Mouse (Mus musculus) left cerebral cortex, postnatal 25 days (tissue): Measurements from ENCODE around the gene Tmem160. TPM values are rescaled to one million over a fixed set of nuclear protein-coding genes. Genes with fewer than 3 reads are reported as not detected.

ENCODE experiments used
- DNase-seq, 2 experiments: peaks; one replicate each; pipeline ENCODE4 v3.0.0; 2022; ENCODE audit warnings: low spot score in 2 of 2, mixed read lengths in 1 of 2
- intact Hi-C: fragments of 180-260 bp; cut with DNase I; formaldehyde crosslinking; loops from one replicate; pipeline ENCODE4 v1.15.1; 2025
- total RNA-seq, 2 experiments: library from RNA; stranded (reverse); gene quantifications; 2 replicates each; pipeline ENCODE4 v1.2.3; 2021

Tmem160 gene
- 10 to 100 TPM; 66.5 to 80.1 TPM for total RNA-seq

DNA sequence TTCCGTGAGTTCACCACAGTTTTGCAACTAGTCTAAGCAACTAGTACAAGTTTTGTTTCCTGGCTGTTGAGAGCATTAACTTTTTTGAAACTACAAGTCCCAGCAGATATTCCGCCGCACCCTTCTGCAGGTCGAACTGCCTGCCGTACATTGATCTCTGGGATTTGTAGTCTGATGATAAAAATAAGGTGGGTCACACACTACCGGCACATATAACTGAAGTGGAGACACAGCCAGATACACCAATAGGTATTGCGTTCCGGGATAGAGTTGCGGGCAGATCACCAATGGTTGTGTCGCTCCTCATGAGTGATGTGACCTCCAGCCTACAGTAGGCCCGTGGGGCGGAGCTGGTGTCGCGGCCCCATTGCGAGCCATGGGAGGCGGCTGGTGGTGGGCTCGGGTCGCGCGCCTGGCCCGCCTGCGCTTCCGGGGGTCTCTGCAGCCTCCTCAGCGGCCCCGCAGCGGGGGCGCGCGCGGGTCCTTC, at the start of gene Tmem160:
Gene Tmem160 (plus strand): TSS at position 193 of the 487 bp plus-strand sequence.
- peak; percentile 89 to 98 for DNase-seq
- intact Hi-C loops = no loop called here

DNA sequence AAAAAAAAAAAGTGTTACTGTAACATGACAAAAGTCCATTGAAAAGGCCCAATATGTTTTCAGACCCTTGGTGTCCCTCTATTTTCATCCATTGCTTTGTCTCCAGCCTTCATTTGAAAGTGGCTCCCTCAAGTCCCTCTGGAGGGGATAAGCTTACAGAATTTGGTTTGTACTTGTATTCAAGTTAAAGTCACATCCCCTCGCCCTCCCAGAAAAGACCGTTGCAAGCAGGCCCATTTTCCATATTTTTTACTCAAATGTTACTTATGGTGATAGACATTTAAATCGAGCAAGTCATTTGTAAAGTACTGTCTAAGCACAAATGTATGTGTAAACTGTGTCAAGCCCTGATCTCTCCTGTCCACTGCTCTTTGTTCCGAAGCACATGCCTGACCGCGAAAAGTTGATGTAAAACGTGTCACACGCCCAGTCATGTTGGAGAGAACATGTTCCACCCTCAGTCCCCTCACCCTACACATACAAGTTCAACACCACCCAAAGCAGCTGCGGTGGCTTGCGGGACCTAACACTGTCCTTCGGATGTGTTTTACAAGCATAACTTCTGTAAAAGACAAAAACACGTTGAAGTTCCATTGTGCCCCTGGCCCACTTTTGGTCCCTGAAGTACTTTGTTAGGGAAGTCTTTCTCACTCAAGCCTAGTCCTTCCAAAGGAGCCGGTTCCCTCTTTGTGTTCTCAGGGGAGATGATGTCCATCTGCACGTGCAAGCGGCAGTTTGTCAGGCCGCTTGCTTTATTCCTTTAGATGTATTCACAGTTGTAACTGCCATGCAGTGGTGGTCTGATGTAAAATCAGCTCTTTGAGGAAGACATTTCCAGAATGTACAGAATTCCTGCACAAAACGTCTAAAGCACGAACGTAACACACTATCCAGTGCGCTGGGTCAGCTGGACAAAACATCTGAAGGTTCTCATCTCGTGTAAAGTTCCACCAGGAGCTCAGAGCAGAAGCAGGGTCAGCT, 49.3 kb upstream of the Tmem160 start:
- peak; percentile 8 to 19 for DNase-seq
- intact Hi-C loops = loop anchor here (5.0 kb wide), 1 partner anchor 414 kb away; the partner anchor contains the start of genes Fkrp and Strn4

DNA sequence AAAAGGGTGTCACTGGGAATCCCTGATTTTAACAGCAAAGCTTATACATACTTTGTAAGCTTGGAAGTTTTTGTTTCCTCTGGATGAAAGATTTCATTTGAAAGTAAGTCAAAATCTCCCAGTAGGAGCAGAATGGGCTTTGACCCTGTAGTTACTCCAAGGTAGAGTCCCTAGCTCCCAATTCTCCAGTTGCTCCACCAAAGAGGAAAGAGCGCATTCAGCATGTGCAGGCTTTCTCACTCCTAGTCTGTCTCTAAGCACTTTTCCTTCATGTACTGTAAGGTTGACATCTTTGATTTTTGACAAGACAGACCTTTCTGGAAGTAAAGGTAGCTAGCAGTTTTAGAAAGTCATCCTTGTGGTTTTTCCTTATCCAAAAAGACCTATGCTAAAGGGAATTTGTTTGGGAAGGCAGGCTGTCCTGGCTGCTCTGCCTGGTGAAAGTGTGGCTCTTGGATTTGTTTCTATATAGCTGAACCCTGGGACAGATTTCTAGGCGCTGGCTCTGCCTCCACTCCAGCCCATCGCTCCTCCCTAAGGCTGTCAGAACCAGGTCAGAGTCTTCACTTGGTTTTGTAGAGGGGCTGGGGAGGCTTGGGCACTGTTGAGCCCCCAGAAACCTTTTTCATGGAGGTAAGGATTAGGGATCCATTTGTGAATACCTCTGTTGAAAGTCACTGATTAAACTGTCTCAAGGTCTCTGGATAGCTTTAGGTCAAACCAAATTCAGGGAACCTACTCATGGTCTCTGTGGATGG, 48.1 kb upstream of the Tmem160 start:
- intact Hi-C loops = loop anchor here (5.0 kb wide), 1 partner anchor 413 kb away; the partner anchor contains the start of genes Fkrp and Strn4
- DNase-seq = no peak

DNA sequence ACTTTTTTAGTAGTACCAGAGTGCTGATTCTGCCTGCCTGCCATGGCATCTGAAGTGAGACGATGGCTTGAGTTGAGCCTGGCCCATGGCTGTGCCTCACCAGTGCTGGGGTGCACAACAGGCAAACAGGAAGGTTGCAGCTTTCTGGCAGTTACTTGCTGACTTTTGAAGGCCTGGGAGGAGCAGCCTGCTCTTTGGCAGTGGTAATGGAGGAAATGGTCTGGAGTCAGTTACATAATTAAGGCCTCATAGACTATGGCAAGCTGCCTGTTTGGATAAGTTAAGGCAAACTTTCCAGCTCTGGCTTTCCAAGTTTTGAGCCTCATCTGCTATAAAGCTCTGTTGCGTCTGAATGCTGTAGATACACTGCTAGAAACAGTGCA, 47.5 kb upstream of the Tmem160 start:
- intact Hi-C loops = no loop called here
- peak in 1 of 2 experiments; percentile 27 for DNase-seq

DNA sequence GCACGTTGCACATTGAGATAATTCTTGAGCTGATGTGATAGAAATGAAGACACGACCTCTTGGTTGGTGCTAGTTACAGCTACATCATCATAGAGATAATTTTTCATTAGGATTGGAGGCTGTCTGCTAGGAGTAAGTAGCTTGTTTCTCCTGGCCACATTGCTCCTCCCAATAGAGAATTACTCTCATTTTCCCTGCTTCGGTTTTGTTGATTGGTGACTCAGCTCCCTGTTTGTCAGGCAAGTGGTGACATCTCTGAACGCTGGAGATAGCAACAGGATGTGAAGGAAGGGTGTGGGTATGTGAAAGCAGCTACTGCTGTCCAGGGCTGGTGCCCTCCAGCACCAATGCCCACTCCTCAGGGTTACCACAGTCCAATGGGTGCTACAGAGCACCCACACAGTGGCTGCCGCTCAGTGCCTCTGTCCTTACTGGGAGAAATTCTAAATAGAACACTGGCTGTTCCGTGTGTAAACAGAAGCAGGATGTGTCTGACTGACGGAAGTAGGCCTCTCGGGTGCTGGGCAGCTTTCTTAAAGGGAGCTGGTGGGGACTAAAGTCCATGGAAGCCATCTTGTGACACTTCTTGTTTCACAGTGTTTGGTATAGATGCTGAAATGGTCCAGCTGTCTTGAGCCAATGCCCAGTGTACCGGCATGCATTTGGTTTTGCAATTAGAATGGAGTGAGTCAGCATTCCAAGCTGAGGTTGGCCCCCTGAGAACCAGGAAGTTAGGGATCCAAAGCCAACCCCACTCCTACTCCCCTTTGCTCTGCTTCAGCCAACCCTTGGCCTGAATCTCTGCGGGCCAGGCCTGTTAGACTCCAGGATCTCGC, 46.8 kb upstream of the Tmem160 start:
- intact Hi-C loops = no loop called here
- DNase-seq = peak; percentile 49 to 64

DNA sequence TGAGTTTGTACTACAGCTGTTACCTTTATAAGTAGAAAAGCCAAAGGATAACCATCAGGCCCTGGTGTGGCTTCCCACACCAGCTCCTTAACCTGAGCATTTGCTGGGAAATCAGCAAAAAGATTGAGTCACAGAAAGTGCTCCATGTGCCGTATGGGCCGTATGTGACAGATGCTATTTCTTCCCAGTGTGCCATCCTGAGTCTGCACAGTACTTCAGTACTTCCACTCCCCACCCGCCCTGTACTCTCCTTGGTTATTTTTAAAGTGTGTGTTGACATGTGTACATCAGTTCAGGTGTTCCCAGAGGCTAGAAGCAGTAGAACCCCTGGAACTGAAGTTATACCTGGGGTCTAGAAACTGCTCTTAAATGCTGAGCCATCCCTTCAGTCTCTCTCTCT, 45.6 kb upstream of the Tmem160 start:
- intact Hi-C loops = no loop called here
- DNase-seq = peak in 1 of 2 experiments; percentile 19

DNA sequence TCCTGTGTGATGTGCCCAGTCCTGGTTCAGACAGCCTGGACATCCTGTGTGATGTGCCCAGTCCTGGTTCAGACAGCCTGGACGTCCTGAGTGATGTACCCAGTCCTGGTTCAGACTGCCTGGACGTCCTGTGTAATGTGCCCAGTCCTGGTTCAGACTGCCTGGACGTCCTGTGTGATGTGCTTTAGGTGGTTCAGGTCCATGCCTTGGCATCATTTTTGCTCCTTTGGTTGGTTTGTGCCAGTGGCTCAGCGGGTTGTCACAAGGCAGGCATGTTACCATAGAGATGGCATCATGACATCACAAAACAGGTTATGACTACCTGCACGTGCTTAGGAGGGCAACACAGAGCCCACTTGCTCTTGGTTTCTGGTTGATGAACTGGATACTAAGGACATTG, 41.5 kb upstream of the Tmem160 start:
- intact Hi-C loops = no loop called here
- DNase-seq = no peak

DNA sequence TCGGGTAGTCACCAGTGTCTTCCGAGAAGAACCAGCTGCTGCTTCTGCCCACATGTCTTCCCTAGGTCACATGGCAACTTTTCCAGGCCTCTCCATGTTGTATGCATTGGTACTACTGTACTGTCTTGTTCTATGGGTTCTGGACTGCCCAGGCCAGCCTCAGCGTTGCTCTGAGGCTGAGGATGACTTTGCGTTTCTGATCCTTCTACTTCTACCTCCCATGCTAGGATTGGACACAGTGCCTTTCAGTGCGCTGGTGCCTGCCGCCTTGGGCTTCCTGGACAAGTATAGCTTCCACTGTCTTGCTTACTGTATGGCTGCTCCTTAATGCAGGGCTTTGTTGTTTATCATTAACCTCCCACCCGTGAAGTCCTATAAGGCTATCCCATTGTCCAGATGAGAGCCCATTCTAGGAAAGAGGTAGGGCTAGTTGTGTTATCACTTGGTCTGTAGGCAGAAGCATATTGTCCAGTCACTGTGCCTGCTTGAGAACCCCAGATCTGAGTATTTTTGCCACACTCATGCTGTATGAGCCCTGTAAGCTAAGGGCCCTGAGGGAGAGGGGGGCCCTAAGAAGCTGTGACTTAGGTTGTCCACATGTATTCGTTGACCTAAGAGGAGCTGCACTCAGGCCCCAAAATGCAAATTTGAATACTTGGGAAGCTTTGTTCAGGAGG, 40.2 kb upstream of the Tmem160 start:
- intact Hi-C loops = no loop called here
- DNase-seq = no peak

DNA sequence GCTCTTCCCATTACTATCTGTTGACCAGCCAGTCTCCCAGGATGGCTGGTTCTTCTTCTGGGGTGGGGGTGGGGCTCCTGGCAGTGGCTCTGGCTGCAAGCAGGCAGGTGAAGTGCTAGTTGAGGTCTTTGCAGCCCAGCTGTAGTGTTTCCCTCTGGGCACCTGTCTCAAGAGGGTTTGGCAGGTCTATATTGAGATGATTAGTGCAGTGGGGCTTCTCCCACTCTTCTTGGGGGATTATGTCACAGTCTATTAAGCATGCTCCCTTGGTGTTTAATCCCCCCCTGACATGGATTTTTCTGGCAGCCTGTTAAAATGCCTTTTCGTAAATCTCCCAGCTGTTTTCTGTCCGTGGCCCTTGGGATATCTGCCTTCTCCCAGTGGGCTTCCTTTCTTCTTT, 39.6 kb upstream of the Tmem160 start:
- DNase-seq = no peak
- intact Hi-C loops = no loop called here

DNA sequence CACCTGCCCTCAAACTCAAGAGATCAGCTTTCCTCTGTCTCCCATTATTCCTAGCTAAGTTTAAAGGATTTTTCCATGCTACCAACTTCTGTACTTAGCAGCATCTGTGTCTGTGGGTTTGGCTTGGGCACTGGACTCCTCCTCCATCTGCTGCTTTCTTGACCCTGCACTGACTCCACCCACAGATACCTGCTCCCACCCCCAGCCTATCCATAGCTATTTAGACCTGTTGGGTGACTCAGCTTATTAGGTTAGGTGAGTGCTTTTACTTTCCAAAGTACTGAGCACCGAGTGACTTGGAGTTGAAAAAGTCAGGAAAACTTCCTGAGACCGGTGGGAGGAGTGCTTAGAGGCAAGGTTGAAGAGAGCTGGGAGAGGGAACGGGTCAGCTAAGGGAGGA, 37.2 kb upstream of the Tmem160 start:
- DNase-seq = no peak
- intact Hi-C loops = no loop called here

DNA sequence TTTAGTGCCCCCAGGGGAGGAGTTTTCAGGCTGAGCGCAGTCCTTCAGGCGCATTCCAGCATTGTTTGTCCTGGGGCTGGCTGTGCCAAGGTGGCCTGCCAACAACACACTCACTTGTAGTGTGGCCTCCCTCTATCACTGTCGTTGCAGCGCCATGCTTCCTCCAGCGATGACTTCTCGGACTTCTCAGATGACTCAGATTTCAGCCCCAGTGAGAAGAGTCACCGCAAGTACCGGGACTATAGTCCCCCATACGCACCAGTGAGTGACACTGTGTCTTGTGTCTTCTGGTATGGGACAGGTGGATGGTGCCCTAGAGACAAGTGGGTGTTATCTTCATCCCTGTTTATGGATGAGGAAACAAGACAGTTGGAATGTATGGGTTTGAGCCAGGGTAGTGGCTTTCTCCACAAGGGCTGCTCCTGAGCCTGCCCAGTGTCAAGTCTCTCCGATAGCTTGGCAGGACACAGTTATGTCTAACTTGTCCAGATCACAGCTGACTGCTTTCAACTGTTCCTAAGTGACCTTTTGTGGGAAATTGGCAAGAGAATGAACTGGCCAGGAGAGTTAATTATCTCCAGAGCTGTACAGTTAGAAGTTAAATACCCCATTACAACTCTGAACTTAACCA, 35.3 kb upstream of the Tmem160 start:
- intact Hi-C loops = no loop called here
- DNase-seq = no peak

DNA sequence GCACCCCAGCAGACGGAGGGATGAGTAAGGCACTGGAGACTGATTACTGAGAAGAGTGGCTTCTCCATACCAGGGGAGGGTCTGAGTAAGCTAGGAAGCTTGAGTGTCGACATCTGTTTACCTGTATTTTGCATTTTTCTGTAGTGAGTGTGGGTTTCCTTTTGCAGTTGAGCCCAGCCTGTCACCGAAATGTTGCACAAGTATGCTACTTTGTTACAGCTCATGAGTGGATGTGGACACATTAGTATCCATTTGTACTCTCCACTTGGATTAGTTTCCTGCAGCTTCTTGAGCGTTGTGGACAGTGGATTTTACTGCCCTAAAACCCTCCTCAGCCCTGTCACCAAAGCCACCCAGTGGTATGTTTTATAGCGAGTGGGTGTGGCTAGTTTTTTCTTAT, 33.9 kb upstream of the Tmem160 start:
- intact Hi-C loops = no loop called here
- DNase-seq = no peak

DNA sequence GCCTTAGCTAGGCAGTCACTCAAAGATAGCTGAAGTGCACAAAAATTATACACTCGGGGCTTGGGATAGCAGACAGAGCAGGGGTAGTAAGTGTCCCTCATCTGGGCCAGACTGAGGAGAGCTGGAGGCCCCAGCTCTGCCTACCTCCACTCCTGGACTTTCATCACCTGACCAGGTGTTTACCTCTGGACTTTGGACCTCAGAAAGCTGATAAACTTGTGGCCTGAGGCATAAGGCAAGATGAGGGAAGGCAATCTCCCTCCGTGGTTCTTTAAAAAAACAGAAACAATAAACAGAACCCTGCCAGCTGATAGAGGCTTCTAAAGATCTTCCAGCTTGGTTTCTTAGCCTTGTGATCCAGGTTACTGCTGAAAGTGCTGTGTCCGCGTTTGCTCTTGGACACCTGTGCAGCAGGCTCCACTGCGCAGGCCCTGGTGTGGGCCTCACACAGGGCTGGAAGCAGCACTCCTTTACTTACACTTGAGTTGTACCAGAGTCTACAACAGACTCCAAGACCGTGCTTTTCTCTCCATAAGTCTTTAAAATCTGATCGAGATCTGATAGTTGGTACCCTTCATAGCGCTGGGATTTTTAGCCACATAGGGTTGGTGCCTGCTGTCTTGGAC, 32.0 kb upstream of the Tmem160 start:
- no peak for DNase-seq
- intact Hi-C loops = no loop called here

DNA sequence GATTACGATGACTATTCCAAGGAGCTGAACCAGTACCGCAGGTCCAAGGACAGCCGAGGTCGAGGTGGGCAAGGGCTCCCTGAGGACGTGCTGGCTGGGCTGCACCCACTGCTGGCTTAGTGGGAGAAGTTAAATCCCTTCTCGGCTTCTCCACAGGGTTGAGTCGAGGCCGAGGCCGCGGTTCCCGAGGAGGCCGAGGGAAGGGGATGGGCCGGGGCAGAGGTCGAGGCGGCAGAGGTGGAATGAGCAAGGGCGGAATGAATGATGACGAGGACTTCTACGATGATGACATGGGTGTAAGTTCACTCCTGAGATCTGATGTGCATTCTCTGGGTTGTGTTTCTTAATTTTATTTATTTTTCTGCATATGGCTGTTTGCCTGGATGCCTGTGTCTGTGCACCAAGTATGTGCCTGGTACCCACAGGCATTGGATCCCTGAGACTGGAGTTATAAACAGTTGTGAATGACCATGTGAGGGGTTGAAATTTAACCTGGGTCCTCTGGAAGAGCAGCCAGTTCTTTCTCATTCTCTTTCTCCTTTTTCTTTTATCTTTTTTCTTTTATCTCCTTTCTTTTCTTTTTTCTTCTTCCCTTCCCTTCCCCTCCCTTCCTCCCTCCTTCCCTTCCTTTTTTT, 30.2 kb upstream of the Tmem160 start:
- intact Hi-C loops = no loop called here
- no peak for DNase-seq

DNA sequence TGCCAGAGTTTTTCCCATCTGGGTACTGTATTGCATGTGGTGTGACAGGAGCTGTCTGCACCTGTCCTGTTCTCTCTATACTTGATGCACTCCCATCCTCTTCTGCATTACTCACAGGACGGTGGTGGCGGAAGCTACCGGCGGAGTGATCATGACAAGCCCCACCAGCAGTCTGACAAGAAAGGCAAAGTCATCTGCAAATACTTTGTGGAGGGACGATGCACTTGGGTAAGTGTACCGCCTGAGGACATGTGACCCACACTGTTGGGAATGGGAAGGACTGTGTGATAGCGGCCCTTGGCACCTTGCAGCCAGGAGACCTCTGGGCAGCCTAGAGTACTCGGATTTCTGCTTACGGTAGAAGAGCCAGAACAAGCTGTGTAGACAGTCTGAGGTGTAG, 28.8 kb upstream of the Tmem160 start:
- intact Hi-C loops = no loop called here
- DNase-seq = no peak

DNA sequence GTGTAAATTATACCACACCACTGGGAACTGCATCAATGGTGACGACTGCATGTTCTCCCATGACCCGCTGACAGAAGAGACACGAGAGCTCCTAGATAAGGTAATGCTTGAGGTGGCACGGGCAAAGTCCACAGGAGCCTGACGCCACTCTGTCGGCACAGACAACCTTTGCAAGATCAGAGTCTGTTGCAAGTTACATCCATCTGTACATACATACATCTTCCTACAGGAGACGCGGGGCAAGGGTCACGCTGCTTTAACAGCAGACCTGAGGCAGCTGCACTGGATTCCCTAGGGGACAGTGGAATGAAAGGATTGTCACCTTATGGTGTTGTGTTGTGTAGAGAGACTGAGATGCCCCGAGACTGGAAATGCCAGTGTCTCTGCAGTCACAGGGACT, 26.9 kb upstream of the Tmem160 start:
- DNase-seq = no peak
- intact Hi-C loops = loop anchor here (1.0 kb wide), 1 partner anchor 30 kb away; no protein-coding TSS in a partner anchor

DNA sequence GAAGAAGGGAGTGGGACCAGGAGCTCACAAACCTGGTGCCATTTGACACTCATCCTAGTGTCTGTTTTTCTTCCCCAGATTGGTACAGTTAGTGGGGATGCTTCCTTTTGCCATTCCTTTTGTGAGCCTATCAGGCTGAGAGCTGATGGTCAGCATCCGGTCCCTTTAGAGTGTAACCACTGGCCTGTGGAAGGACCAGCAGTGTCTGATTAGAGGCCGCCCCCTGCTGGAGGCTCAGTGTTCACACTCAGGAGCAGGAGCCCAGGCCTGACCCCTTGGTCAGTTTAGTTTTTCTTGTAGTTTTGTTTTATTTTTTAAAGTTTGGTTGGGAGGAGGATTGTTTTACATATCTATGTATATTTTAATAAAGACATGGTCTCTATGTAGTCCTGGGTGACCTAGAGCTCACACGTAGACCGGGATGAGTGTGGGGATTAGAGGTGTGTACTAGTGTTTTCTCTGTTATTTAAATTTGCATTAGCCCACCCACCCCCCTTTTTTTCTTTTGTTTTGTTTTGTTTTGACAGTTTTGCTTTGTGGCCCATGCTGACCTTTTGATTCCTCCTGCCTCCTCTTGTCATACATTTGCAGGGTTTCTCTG, 26.4 kb upstream of the Tmem160 start:
- intact Hi-C loops = loop anchor here (1.0 kb wide), 1 partner anchor 31 kb away; no protein-coding TSS in a partner anchor

More for the DNA sequence above, 26.4 kb upstream of the Tmem160 start:
- DNase-seq = peak; percentile 54 to 68
